Mouse (Mus musculus) gastrocnemius, postnatal 36 days (tissue): ENCODE measurements at regions not wholly inside any gene's neighbourhood (a gene's known extent, or its start where the extent isn't known, plus 50 kb on each side); places are given as distances from the start of the nearest gene placed in this dataset.

Experiments
- DNase-seq, 2 experiments: peaks; one replicate each; pipeline ENCODE4 v3.0.0; 2022
- intact Hi-C: fragments of 180-260 bp; cut with DNase I; formaldehyde crosslinking; loops from one replicate; pipeline ENCODE4 v1.15.1; 2025

DNA sequence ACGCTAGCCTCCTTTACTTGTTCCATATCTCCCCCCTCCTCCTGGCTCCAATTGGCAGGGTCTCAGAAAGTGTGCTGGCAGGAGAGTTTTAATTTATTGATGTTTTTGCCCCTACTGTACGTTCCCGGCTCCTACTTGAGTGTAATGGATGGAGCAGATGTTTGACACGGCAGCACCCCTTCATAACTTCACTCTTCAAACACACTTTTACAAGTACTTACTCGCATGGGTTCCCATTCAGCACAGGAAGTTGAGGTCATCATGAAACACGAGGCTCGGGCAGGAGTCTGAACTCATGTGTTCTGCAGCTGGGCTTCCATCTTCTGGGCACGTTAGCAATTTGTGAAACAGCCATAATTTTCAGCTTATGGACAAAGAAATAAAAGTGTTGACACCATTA is 504.3 kb upstream of the Mgmt start:
- intact Hi-C loops = loop anchor here (10.0 kb wide), 1 partner anchor 555 kb away; no protein-coding TSS in a partner anchor
- no peak for DNase-seq

DNA sequence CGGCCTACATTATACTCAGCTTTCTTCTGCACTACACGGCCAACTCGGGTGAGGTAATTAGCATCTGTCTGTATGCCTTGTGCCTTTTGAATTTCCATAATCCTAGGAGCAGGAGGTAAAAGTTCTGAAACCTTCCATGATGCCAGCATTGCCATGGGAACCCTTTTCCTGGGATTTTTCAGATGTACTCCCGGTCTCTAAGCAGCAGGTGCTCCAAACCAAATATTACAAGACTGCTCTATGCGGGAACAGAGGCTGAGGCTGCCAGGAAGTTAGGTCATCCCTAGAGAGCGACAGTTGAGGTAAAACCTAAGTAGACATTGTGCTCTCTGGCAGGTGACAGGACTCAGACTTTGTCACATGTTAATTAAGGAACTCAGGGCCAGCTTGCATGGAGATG is 501.0 kb upstream of the Mgmt start:
- intact Hi-C loops = loop anchor here (10.0 kb wide), 1 partner anchor 559 kb away; no protein-coding TSS in a partner anchor
- no peak for DNase-seq

DNA sequence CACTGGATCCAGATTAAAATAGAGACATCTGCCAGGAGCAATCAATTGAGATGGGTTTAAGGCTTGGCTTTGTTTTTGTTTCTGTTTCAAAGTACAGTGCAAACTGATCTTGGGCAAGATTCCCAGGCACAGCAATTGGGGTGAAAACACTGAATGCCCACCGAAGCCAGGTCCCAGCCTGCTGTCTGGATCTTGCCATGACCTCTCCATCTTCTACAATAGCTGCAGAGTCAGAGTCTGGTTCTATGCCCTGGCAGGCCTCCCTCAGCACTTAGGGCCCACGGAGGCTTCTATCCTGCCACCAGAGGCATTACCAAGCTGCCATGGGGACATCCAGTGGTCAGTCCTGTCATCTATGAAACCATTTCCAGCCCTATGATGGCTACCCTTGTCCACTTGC is 498.6 kb upstream of the Mgmt start:
- intact Hi-C loops = loop anchor here (10.0 kb wide), 1 partner anchor 561 kb away; no protein-coding TSS in a partner anchor
- DNase-seq = no peak

DNA sequence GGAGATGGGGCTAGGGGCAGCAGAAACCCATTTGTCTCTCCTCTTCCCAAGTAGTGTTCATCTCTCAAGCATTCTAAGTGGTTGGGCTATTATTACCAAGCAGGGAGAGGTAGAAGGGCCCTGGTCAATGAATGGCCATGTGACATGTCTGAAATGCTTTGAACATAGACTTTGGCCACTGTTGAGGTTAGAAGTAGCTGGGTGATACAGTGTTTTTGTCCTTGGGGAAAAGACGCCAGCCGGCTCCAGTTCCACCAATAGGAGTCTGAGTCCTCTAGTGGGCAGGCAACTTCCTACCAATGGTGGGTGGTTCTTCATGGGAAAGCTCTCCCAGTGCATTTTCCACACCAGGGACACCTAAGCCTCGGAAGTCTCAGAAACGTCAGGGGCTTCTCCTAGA is 497.3 kb upstream of the Mgmt start:
- intact Hi-C loops = loop anchor here (10.0 kb wide), 1 partner anchor 562 kb away; no protein-coding TSS in a partner anchor
- no peak for DNase-seq

DNA sequence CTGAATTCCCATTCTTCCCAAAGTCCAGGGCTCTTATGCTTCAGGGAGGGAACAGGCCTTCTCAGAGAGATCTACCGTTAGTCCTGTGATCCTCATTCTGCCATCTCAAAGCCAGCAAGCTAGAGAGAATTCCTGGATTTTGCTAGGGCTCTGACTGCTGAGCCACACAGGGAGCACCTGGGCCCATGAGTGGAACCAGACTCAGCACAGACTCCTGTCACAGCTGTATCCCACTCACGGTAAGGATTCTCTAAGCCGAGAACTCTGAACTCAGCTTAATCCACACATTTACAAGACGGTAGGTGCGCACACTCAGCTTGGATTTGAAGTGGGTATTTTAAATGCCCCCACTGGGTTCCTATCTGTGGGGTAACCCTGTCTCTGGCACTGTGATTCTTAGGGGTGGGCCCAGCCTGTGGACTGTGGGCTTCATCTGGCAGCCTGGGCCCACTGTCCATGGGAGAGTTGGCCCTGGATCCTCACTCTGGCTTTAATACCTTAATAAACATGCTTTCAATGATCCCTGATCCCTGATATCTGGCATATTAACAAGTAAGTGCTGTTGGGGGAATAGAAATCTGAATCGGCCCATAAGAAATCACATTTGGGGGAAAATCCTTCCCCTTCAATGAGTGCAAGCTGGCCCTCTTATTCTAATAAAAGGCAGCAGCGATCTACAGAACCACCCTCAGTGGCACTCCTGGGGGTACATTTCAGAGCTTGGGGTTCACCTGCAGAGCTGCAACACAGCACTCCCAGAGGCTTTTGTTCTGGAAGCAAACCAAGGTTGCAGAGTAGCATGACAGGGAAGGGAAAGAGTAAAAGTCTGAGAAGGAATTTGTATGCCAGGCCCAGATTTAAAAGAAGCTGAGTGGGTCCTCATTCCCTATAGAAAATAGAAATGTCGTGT is 491.5 kb upstream of the Mgmt start:
- no peak for DNase-seq
- intact Hi-C loops = no loop called here

DNA sequence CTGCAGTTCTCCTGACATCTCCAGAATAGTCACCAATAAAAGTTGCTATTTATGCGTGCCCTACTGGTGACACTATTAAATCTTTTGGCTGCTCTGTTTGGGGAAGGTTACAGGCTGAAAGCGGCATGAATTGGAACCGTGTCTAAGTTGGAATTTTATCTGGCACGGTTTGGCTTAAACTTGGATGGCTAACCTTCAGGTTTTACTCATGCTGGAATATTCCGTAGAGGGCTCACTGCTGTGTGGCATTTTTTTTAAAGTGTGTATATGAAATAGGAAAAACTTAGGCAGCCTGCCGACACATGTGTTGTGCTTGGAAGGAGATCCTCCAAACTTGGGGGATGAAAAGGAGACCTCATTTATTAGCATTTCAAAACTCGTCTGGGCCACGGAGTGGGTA is 489.0 kb upstream of the Mgmt start:
- DNase-seq = no peak
- intact Hi-C loops = no loop called here

DNA sequence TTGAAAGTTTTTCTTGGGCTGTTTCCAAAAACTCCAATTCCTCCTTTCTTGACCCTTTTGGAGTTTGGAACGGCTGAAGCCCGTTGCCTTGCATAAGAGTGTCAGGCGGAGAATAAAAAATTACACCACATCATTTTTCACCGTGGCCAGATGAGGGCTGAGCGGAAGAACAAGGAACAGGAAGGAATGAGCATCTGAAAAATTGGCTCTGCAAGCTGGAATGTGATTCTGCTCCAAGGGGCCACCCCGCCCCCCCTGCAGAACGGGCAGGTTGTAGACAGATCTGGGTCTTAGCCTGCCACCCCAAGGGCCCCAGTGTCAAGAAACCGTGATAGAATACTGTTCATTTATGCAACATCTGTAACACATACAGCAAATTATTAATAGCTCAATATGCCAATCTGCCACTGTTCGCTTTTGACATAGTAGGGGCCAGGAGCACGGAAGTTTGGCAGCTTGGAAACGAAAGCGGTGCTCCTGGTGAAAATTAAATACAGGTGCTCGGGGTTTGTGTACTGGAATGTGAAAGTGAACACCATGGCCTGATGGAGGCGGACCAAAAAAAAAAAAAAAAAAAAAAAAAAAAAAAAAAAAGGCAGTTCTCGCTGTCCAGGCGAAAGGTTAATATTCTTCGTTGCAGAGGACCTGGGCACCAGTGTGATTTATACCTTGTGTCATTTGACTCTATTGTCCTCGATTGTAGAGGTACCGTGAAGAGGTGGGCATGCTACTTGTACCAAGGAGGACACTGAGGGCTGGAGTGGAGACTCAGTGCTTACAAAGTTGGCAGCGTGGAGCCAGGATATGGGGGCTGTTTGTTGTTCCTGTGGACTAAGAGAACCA is 487.9 kb upstream of the Mgmt start:
- intact Hi-C loops = no loop called here
- peak; percentile 29 to 38 for DNase-seq

DNA sequence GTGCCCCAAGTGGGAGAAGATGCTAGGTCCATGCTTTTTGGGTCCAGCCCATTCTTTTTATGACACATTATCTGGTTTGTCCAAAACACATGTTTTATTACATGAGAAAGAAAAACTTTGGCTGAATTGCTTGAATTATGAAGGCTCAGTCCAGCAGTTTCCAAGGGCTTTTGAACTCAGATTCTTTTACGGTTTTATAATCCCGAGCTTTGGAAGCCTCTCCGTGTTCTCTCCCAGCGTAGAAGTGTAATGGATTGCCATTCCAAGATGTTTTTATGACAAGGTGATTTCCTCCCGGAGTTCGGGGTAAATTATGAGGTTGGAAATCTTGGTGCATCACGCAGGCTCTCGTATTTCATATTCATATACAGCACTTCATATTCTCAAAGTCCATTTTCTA is 479.6 kb upstream of the Mgmt start:
- intact Hi-C loops = no loop called here
- no peak for DNase-seq

DNA sequence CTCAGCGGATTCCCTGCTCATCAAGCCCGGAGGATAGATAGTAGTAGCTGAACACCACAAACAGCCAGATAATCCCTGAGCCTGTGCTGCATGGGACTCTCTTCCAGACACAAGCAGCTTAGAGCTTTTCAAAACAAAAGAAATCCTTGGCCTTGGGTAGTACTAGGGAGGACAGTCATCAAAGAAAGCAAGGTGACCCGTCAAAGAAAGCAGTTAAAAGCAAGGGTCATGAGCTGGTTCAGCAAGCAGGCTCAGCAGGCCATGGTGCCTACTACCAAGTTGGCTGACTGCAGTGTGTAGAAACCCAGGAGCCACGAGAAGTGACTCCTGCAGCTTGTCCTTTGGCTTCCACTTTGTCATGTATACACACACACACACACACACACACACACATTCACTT is 477.1 kb upstream of the Mgmt start:
- intact Hi-C loops = no loop called here

DNA sequence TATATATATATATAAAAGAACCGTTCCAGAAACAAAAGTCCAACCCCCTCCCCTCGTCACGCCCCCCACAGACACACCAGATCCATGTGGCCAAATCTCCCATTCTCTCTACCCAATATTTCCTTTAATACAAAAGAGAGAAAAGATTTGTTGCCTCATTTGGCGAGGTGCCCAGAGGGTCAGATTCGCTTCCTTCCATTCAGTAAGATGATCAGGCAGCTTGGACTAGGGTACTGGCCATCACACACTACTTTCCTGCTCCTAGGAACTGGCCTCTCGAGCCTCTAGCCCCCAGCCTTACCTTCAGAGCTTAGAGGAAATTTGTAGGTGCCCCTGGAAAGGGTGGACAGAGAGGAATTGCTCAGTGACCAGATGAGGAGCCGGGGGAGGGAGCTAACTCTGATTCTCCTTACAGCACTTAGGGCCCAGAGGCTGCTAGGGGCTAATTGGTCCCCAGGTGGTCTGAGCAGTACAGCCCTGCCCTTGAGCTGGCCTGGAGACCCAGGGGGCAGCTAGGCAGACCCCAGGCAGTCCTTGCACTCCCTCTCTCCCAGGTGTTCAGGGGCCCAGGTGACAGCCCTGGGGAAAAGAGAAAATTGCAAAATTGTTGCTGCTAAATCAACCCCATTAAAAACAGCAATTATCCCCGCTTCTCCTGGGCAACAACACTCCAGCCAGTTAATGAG is 470.4 kb upstream of the Mgmt start:
- intact Hi-C loops = no loop called here
- DNase-seq = no peak

More for the DNA sequence above, 477.1 kb upstream of the Mgmt start:
- DNase-seq = no peak

DNA sequence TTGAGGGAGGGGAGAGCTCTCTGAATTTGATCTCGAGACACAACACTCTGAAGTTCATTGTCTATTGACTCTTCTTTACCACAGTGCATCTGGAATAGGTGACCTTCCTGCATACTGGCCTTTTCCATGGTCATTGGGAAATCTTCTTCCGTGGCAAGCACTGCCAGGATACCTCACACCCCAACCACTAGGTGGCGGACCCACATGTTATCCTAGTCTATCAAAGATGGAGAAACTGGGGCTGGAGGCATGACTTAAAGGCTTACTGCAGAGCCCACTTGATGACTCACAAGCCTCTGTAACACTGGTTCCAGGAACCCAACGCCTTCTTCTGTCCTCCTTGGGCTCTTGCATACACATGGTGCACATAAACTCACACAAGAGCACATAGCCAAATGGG is 467.2 kb upstream of the Mgmt start:
- DNase-seq = no peak
- intact Hi-C loops = no loop called here

DNA sequence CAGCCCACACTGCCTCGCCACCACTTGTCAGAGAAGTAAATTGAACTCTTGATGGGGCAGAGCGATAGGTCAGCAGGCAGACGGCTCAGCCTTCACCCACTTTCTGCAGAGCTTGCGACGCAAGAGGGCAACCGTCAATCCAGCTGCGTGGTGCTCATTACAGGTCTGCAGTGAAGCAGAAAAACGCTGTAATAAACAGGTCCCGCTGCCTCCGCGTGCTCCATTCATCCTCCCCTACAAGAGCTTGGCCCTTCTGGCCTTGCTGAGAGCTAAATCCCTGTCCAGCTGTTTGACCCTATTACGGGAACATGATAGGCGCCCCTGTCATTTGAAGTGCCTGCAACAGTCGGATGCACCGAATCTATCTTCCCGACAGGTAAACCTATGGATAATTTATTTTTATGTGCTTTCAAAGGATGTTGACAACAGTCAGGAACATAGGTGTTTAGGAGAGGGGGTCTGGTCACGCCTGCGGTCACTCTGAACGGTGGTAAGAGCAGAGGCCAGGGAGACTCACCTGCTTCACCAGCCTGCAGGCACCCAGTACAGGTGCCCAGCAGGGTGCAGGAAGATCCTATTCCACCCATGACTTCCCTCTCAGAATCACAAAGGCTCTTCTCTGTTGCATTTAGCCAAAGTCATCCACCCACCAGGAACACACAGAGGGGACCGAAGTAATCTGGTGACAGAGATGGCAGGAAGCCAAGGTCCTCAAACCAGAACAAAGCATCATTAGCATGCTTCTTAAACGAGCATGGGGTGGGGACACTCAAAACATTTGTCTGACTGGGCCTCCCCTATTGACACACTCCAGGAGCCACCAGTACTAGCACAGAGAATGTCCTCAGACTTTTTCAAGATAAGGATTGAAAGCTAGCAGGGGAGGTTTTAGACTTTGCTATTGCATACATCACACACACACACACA is 464.1 kb upstream of the Mgmt start:
- DNase-seq = no peak
- intact Hi-C loops = no loop called here

DNA sequence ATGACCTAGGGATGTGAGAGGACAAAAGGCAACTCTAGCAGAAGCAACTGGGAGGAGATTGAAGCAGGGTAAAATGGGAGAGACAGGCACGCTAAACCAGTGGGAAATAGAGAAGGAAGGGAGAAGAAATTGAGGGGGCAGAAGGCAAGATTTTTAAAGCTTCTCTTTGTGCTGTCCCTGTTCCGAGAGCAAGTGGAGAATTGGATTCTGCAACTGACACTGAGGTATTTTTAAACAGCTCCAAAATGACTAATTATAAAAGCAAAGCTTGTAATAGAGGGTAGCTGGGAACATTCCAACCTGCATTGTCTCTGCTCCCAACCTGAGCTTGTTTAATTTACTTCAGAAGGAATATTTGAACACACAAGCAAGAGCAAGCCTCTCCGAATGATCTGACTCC is 460.7 kb upstream of the Mgmt start:
- intact Hi-C loops = no loop called here

DNA sequence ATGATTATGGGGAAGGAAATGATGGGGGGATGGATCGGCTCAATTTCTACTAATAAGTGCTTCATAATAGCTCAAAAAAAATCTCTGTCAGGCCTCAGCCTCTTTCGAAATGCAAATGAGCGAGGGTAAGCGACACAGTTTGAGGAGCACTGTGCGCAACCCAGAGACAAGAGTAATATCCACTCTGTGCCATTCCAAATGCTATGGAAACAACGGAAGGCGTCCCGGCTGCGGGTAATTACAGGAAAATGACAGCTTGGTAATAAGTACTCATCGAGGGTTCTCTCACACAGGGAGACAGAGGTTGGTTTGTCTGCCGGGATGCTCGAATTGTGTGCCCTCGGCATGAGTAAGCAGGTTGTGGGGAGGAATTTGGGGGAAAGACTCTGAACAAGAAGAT is 459.9 kb upstream of the Mgmt start:
- intact Hi-C loops = no loop called here
- no peak for DNase-seq

More for the DNA sequence above, 460.7 kb upstream of the Mgmt start:
- DNase-seq = no peak

DNA sequence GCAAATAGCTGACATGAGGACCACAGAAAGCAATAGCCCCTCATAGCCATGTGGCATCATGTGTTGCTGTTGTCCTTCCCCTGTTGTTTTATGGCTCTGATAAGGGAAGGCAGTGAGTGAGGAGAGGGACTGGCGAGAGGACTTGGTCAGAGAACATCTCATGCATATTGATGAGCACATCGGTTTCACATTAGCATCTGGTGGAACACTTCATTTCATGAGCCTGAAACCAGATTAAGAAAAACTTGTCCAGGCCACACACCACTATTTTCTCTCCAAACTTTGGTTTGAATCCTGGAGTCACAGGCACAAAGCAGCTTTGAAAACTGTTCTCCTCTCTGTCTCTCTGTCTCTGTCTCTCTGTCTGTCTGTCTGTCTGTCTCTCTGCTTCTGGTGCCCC is 451.0 kb upstream of the Mgmt start:
- DNase-seq = no peak
- intact Hi-C loops = no loop called here

DNA sequence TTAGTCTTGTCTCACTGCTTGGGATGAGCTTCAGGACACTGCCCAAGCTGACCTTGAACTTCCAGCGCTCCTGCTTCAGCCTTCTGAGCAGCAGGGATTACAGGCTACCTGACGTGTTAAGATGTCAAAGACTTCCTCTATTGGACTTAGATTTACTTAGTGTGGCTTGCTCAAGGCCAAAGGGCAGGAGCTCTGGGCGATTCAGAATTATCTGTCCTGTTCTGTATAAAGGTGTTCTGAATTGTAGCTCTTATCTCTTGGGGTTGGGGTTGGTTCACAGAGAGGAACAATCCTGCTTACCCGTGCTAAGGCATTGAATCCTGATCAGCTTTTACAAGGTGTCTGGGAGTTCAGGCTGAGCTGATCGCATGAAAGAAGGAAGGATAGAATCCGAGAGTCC is 449.3 kb upstream of the Mgmt start:
- DNase-seq = no peak
- intact Hi-C loops = no loop called here

DNA sequence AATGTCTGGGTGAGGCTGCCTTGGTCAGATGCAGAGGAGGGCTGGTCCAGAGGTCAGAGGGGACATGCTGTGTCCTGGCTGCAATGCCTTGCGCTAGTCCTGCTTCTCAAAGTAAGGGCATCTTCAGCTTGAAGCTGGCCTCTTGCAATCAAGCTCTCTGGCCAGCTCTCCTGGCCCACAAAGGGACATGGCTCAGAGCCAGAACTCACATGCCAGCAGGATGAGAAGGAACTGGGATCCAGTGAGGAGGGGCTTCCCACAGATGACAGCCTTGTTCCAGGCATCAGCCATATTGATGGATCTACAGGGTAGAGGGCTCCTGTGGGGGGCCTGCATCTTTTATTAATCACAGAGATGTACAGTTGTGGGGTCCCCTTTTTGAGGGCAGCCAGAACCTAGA is 445.1 kb upstream of the Mgmt start:
- intact Hi-C loops = no loop called here
- DNase-seq = no peak

DNA sequence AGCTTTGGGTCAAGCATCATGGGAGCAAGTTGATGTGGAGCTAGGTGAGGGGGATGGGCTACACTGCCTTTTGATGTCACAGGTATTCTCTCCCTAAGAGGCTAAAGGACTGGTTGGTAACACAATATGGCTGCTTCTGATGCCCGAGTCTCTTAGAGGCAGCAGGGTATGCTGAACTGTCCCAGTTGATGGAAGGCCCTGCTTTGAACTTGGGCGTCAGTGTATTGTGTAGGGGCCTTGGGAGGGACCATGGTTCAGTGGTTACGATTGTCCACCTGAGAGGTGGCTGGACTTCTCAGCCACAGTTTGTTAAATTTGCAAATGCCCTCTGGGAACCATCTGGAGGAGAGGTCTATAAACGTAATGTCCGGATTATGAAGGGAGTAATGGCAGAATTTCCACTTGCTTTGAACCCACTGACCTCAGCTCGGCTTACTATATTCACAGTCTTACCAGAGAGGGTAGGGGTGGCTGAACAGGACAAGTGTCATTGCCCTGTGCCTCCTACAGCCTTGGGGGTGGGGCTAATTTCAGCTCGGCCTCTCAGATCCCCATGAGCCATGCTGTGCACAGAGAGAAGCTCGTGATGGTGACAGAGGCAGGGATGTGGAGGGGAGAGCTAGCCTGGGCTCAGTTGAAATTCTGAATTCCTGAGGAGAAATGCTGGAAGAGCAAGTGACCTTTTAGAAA is 442.6 kb upstream of the Mgmt start:
- DNase-seq = no peak
- intact Hi-C loops = no loop called here

DNA sequence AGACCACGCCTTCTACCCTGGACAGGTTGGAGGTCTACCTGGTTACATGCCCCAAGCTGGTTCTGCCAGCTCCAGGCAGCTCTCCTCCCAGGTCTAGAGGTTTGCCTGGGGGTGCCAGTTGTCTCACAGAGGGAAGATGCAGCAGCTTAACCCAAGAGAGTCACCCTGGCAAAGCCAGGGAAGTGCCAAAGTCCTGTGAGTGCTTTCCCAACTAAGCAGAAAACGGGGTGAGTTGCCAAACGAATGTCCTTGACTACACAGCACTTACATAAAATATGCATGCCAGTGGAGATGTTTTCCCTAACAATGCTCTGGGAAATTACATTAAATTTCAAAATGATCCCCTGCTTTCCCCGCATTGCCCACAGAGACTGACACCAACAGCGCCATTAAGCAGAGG is 441.9 kb upstream of the Mgmt start:
- intact Hi-C loops = no loop called here
- DNase-seq = no peak
